Mouse (Mus musculus) limb, embryonic 11.5 days (tissue): Measurements from ENCODE around the gene Mpv17l2. TPM values are rescaled to one million over a fixed set of nuclear protein-coding genes. Genes with fewer than 3 reads are reported as not detected.

Experiments
- ATAC-seq: fragments of 200-750 bp; cut with Nextera tagmentation; 2 replicates; pipeline ENCODE4 v1.8.0; 2017; ENCODE audit warnings: low read depth; ENCODE audit not compliant: insufficient number of reproducible peaks, low FRiP score, low TSS enrichment
- DNase-seq: peaks from one replicate; pipeline ENCODE4 v3.0.0-alpha.2; 2015; ENCODE audit warnings: low spot score
- H3K27ac ChIP-seq: fragments of 300-500 bp; sonication (generic); replicated peaks from 2 replicates; pipeline ENCODE4 v1.5.1; 2014; ENCODE audit warnings: low read depth, mild to moderate bottlenecking, low read length
- H3K27me3 ChIP-seq: fragments of 300-500 bp; sonication (generic); 2 replicates; pipeline ENCODE4 v1.6.1; 2014; ENCODE audit warnings: mild to moderate bottlenecking, low read length, mixed read lengths; ENCODE audit not compliant: control insufficient read depth, insufficient read depth
- H3K36me3 ChIP-seq: fragments of 300-500 bp; sonication (generic); 2 replicates; pipeline ENCODE4 v1.6.1; 2014; ENCODE audit warnings: mild to moderate bottlenecking, low read length, moderate library complexity, mixed read lengths; ENCODE audit not compliant: control insufficient read depth, insufficient read depth
- H3K4me1 ChIP-seq: fragments of 300-500 bp; sonication (generic); 2 replicates; pipeline ENCODE4 v1.6.1; 2014; ENCODE audit warnings: low read length, mixed read lengths; ENCODE audit not compliant: control insufficient read depth, insufficient read depth
- H3K4me2 ChIP-seq: fragments of 300-500 bp; sonication (generic); 2 replicates; pipeline ENCODE4 v1.6.1; 2014; ENCODE audit warnings: low read depth, mild to moderate bottlenecking, moderate library complexity; ENCODE audit not compliant: severe bottlenecking
- H3K4me3 ChIP-seq: fragments of 300-500 bp; sonication (generic); 2 replicates; pipeline ENCODE4 v1.5.1; 2014; ENCODE audit warnings: low read depth, low read length
- H3K9ac ChIP-seq: fragments of 300-500 bp; sonication (generic); 2 replicates; pipeline ENCODE4 v1.6.1; 2014; ENCODE audit warnings: mild to moderate bottlenecking, low read length
- H3K9me3 ChIP-seq: fragments of 300-500 bp; sonication (generic); 2 replicates; pipeline ENCODE4 v1.6.1; 2016; ENCODE audit warnings: low read length; ENCODE audit not compliant: control insufficient read depth
- WGBS: fragments of 180-500 bp; shearing (Covaris S2); extraction: QIAGEN DNeasy Blood & Tissue Kit; methylation state at CpG from one replicate; pipeline ENCODE4 v1.1.7; 2014; 5-methylcytosine and 5-hydroxymethylcytosine counted together
- polyA plus RNA-seq: library from polyadenylated mRNA; unstranded; fragments of >200 nt; fragmentation: Nextera tagmentation; extraction: Ambion mirVana; gene quantifications from 2 replicates; pipeline ENCODE4 v1.2.1, GENCODE M21; 2014

Mpv17l2 gene
- 23.1 and 23.6 TPM in 2 replicates for polyA plus RNA-seq

- Histone ChIP-seq H3K9me3 (no peaks in the 10 kb centered on the region), H3K4me2 (peak within 1 kb of the TSS; percentile 97), H3K4me1 (peaks cover 7% of the 10 kb centered on the region), H3K27ac (peak within 1 kb of the TSS; percentile 42; the same call in 1 of the 2 replicates), H3K36me3 (peaks cover 3% of the 10 kb centered on the region; the same call in 1 of the 2 replicates), H3K4me3 (peak within 1 kb of the TSS; percentile 66), H3K9ac (peak within 1 kb of the TSS; percentile 59), H3K27me3 (no peaks in the 10 kb centered on the region)
- ATAC-seq: peak; percentile 95
- peak; percentile 94 for DNase-seq
- WGBS: 1% methylated on average over 54 of the region's 55 CpGs
Measured at GRCm38 (mm10) chr8:70760775-70761406, at the start of gene Mpv17l2. TSS of gene Mpv17l2 (minus strand) at chr8:70760946.

GRCm38 (mm10) chr8:70808955-70809701 is 48.4 kb upstream of the Mpv17l2 start:
- WGBS: 76% methylated on average over 8 of the region's 8 CpGs
- DNase-seq (no peak), ATAC-seq (no peak)
- H3K36me3 ChIP-seq: no peaks in the 10 kb centered on the region
- no peaks in the 10 kb centered on the region for H3K9me3 ChIP-seq
- H3K27me3 ChIP-seq: peaks cover 6% of the 10 kb centered on the region
- H3K27ac ChIP-seq: no peak overlapping the region
- no peak overlapping the region for H3K4me2 ChIP-seq
- H3K4me3 ChIP-seq: no peak overlapping the region
- H3K4me1 ChIP-seq: 0 out of 2 replicates have a peak, but pooled peaks cover 2% of the 10 kb centered on the region
- no peak overlapping the region for H3K9ac ChIP-seq

GRCm38 (mm10) chr8:70808239-70808638 is 47.5 kb upstream of the Mpv17l2 start, which contains the start of gene Il12rb1:
TSS of gene Il12rb1 (plus strand) at chr8:70808449.
- H3K27ac ChIP-seq: no peak within 1 kb of the TSS
- DNase-seq (no peak), ATAC-seq (no peak)
- 74% methylated on average over 5 of the region's 5 CpGs for WGBS
- no peaks in the 10 kb centered on the region for H3K9me3 ChIP-seq
- 0 out of 2 replicates have a peak, but pooled peaks cover 2% of the 10 kb centered on the region for H3K4me1 ChIP-seq
- no peak within 1 kb of the TSS for H3K4me3 ChIP-seq
- no peak within 1 kb of the TSS for H3K4me2 ChIP-seq
- no peak within 1 kb of the TSS for H3K9ac ChIP-seq
- peaks cover 15% of the 10 kb centered on the region for H3K27me3 ChIP-seq
- H3K36me3 ChIP-seq: no peaks in the 10 kb centered on the region

GRCm38 (mm10) chr8:70807304-70807703 is 46.6 kb upstream of the Mpv17l2 start:
- no peak overlapping the region for H3K4me3 ChIP-seq
- ATAC-seq (no peak), DNase-seq (no peak)
- no peaks in the 10 kb centered on the region for H3K36me3 ChIP-seq
- H3K4me1 ChIP-seq: 0 out of 2 replicates have a peak, but pooled peaks cover 2% of the 10 kb centered on the region
- no peak overlapping the region for H3K4me2 ChIP-seq
- no peak overlapping the region for H3K27ac ChIP-seq
- WGBS: 53% methylated on average over 1 of the region's 1 CpGs
- H3K9ac ChIP-seq: no peak overlapping the region
- H3K27me3 ChIP-seq: peaks cover 20% of the 10 kb centered on the region
- H3K9me3 ChIP-seq: no peaks in the 10 kb centered on the region

- Histone ChIP-seq H3K4me3 (no peak overlapping the region), H3K4me2 (no peak overlapping the region), H3K9me3 (no peaks in the 10 kb centered on the region), H3K27ac (no peak overlapping the region), H3K27me3 (peaks cover 21% of the 10 kb centered on the region), H3K9ac (no peak overlapping the region), H3K36me3 (no peaks in the 10 kb centered on the region), H3K4me1 (0 out of 2 replicates have a peak, but pooled peaks cover 2% of the 10 kb centered on the region)
- WGBS: 65% methylated on average over 4 of the region's 4 CpGs
- no peak for DNase-seq
- ATAC-seq: no peak
Measured at GRCm38 (mm10) chr8:70806541-70806940, 45.8 kb upstream of the Mpv17l2 start.

- Histone ChIP-seq H3K4me2 (peak within 1 kb of the TSS; percentile 78), H3K27ac (no peak within 1 kb of the TSS), H3K9me3 (no peaks in the 10 kb centered on the region), H3K4me3 (peak within 1 kb of the TSS; percentile 47), H3K4me1 (0 out of 2 replicates have a peak, but pooled peaks cover 2% of the 10 kb centered on the region), H3K9ac (peak within 1 kb of the TSS; percentile 38), H3K27me3 (peaks cover 33% of the 10 kb centered on the region), H3K36me3 (no peaks in the 10 kb centered on the region)
- ATAC-seq: peak; percentile 80
- peak; percentile 87 for DNase-seq
- WGBS: 1% methylated on average over 45 of the region's 45 CpGs
Measured at GRCm38 (mm10) chr8:70804481-70805206, 43.9 kb upstream of the Mpv17l2 start, which contains the start of gene Mast3. TSS of gene Mast3 (minus strand) at chr8:70805054.

- ATAC-seq: no peak
- peak; percentile 42 for DNase-seq
- 2% methylated on average over 45 of the region's 47 CpGs for WGBS
Measured at GRCm38 (mm10) chr8:70803761-70804480, 43.2 kb upstream of the Mpv17l2 start.

More at GRCm38 (mm10) chr8:70803761-70804480, 43.2 kb upstream of the Mpv17l2 start:
- Histone ChIP-seq H3K36me3 (no peaks in the 10 kb centered on the region), H3K4me1 (0 out of 2 replicates have a peak, but pooled peaks cover 2% of the 10 kb centered on the region), H3K27ac (no peak overlapping the region), H3K4me3 (peak overlapping the region; percentile 47), H3K9ac (peak overlapping the region; percentile 31), H3K27me3 (peaks cover 40% of the 10 kb centered on the region), H3K9me3 (no peaks in the 10 kb centered on the region), H3K4me2 (peak overlapping the region; percentile 78)
